In the genomic region with DNA sequence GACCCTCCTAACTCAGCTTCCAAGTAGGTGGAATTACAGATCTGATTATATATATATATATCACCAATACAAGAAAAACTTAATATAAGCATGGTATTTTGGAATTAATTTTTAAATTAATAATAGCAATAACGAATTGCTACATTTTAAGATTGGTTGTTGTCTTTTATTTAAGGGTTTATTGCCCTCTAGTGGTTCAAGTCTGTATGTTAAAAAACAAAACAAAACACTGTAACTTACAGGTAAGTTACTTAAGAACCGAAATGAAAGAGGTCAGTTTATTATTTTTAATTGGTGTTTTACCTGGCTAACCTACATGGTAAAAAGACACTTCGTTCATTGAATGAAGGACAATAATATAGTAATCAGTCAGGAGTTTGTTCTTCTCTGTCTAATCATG, we compare ENCODE assay signal across 13 mouse cellular contexts. TPM values are rescaled to one million over a fixed set of nuclear protein-coding genes. Genes with fewer than 3 reads are reported as not detected.
A peak's percentile ranks its signal among the peaks of the same experiment; 100 is the strongest.
DNase-seq lines count a peak whose midpoint lies in the region; ATAC-seq and TF ChIP-seq lines count a peak whose summit lies in the region.
"Had no signal": no experiment of that assay in that cellular context is flagged by ENCODE, and none has a peak within 500 bp of the region (broad histone marks: within the 10 kb centered on the region; RNA-seq: fewer than 3 reads in every experiment).

No protein-coding gene starts in this region.

- no peak overlapping the region for H3K9ac ChIP-seq in kidney, embryonic 14.5 days (ENCODE audit: low read depth, low read length)
- H3K9ac ChIP-seq: liver, embryonic 13.5 days had no signal

- POLR2A ChIA-PET in Patski (lab: Charles Lee) = no interaction called here

- peak; percentile 46 for DNase-seq in cerebellum, adult 9-10 months
- DNase-seq in cerebellum, adult 11 months = no peak
- no peak for DNase-seq in kidney, adult 2 months
- peak; percentile 52 for DNase-seq in 3T3-L1 (ENCODE audit: low read depth, low spot score)
- DNase-seq in Patski (ENCODE audit: low read depth, low spot score) = no peak
- no peak for DNase-seq in right cerebral cortex, adult 2 months (ENCODE audit: low spot score in 2 of 2)
- no peak for DNase-seq in urinary bladder, adult 2 months (ENCODE audit: low spot score)
- DNase-seq: cerebellum, postnatal 36 days; kidney, postnatal 14 days; liver, embryonic 13.5 days; thymus, postnatal 36 days had no signal

- CTCF ChIA-PET in Patski (lab: Charles Lee) = interaction anchor here (0.9 to 2.2 kb wide), 9 partner anchors 94 to 298 kb away, joined by 3 to 7 read pairs (median 3); no protein-coding TSS in a partner anchor

- no peaks in the 10 kb centered on the region for H3K4me1 ChIP-seq in kidney, adult 2 months (ENCODE audit: control insufficient read depth, insufficient read depth, low read length)
- H3K4me1 ChIP-seq in kidney, embryonic 14.5 days (ENCODE audit: control insufficient read depth, insufficient read depth, low read length) = peaks cover 5% of the 10 kb centered on the region; the same call in 1 of the 2 replicates

- H3K9me3 ChIP-seq in kidney, embryonic 14.5 days (ENCODE audit: control insufficient read depth, low read length) = no peaks in the 10 kb centered on the region
- H3K9me3 ChIP-seq: heart, embryonic 10.5 days; liver, embryonic 13.5 days had no signal

- no peak for TF ChIP-seq POLR2A in kidney, adult 2 months (IDR thresholded peaks at IDR 0.05; ENCODE audit: low read depth, low read length)

- 40% methylated on average over 3 of the region's 3 CpGs for WGBS in kidney, adult 2 months
- WGBS in kidney, embryonic 14.5 days = 74% methylated on average over 3 of the region's 3 CpGs

- no peak overlapping the region for H3K4me2 ChIP-seq in kidney, embryonic 14.5 days (replicated peaks; ENCODE audit: low read depth, low read length)
- H3K4me2 ChIP-seq: liver, embryonic 13.5 days had no signal

- no peak for ATAC-seq in kidney, embryonic 14.5 days (ENCODE audit: low FRiP score, low TSS enrichment)
- ATAC-seq in Patski = no peak

- H3K27ac ChIP-seq in kidney, adult 2 months (ENCODE audit: insufficient read depth, low read depth, low read length) = no peak overlapping the region
- no peak overlapping the region for H3K27ac ChIP-seq in kidney, embryonic 14.5 days (ENCODE audit: low read depth, low read length)
- H3K27ac ChIP-seq: heart, embryonic 10.5 days; liver, embryonic 13.5 days had no signal

- H3K27me3 ChIP-seq in kidney, adult 2 months (replicated peaks; ENCODE audit: control insufficient read depth, insufficient read depth, low read length) = no peaks in the 10 kb centered on the region
- H3K27me3 ChIP-seq in kidney, embryonic 14.5 days (ENCODE audit: control insufficient read depth, insufficient read depth, low read length) = no peaks in the 10 kb centered on the region
- H3K27me3 ChIP-seq in Patski = no peaks in the 10 kb centered on the region
- H3K27me3 ChIP-seq: liver, embryonic 13.5 days had no signal

- 0 out of 2 replicates have a peak, but pooled peaks have one; percentile 16 for TF ChIP-seq CTCF in kidney, adult 2 months (conservative IDR thresholded peaks at IDR 0.05; ENCODE audit: insufficient read depth, insufficient read length, low read depth, low read length)
- peak; percentile 19 for TF ChIP-seq CTCF in Patski (IDR thresholded peaks at IDR 0.05)

- no peak overlapping the region for H3K4me3 ChIP-seq in kidney, adult 2 months (ENCODE audit: insufficient read depth, low read depth, low read length)
- H3K4me3 ChIP-seq in kidney, embryonic 14.5 days (ENCODE audit: low read length) = no peak overlapping the region
- H3K4me3 ChIP-seq: heart, embryonic 10.5 days; liver, embryonic 13.5 days had no signal

- no peaks in the 10 kb centered on the region for H3K36me3 ChIP-seq in kidney, adult 2 months (ENCODE audit: control insufficient read depth, insufficient read depth, low read length)
- H3K36me3 ChIP-seq in kidney, embryonic 14.5 days (ENCODE audit: control insufficient read depth, insufficient read depth, low read length) = peaks cover 7% of the 10 kb centered on the region

- in situ Hi-C loops in Patski (cut with MboI; ENCODE audit: low pct_unique_long_range_greater_than_20kb) = loop anchor here (25.0 kb wide), 1 partner anchor 533 kb away; no protein-coding TSS in a partner anchor

RNA-seq across cellular contexts. Expression of gene Ddias, which starts 3.9 kb away (rescaled TPM):
- polyA plus RNA-seq in kidney, adult 2 months (2012; rRNA removed) = 0.06 and 0.08 TPM in 2 replicates
- 10.4 and 17.6 TPM in 2 replicates for polyA plus RNA-seq in kidney, embryonic 14.5 days (2014; fragmentation: Nextera tagmentation; extraction: Ambion mirVana)
- polyA plus RNA-seq in Patski (2021) = 6.5 TPM
- polyA plus RNA-seq in urinary bladder, adult 2 months (2012; rRNA removed) = 0.66 and 0.77 TPM in 2 replicates

RNA-seq across cellular contexts. Expression of gene Prcp, which starts 4.1 kb away (rescaled TPM):
- 37.2 TPM in 2 replicates for polyA plus RNA-seq in kidney, adult 2 months (2012; rRNA removed)
- 21.5 and 24.2 TPM in 2 replicates for polyA plus RNA-seq in kidney, embryonic 14.5 days (2014; fragmentation: Nextera tagmentation; extraction: Ambion mirVana)
- 8.8 TPM for polyA plus RNA-seq in Patski (2021)
- 20.4 and 21.0 TPM in 2 replicates for polyA plus RNA-seq in urinary bladder, adult 2 months (2012; rRNA removed)

Comparison
In these comparisons a context has a peak if more than half of its experiments do, and no peak if none do; other contexts are left out.
1. DNase-seq: peak in cerebellum, adult 9-10 months (single experiment) and 3T3-L1 (single experiment); none in cerebellum, adult 11 months (single experiment), kidney, adult 2 months (single experiment), Patski (single experiment), right cerebral cortex, adult 2 months (0 of 2) and urinary bladder, adult 2 months (single experiment).